Mouse (Mus musculus) heart, postnatal 4 days (tissue): Measurements from ENCODE around the gene Pigq. TPM values are rescaled to one million over a fixed set of nuclear protein-coding genes. Genes with fewer than 3 reads are reported as not detected.

ENCODE experiments used
- DNase-seq: peaks from one replicate; pipeline ENCODE4 v3.0.0; 2021
- total RNA-seq, 2 experiments: library from RNA; stranded (reverse); gene quantifications; 2 replicates each; pipeline ENCODE4 v1.2.3; 2021

The Pigq gene
- total RNA-seq, 2 experiments from 2014 or later: 86.0 to 89.4 TPM

GRCm38 (mm10) chr17:25881691-25882090, 63.0 kb downstream of the Pigq start:
- DNase-seq: no peak

DNA sequence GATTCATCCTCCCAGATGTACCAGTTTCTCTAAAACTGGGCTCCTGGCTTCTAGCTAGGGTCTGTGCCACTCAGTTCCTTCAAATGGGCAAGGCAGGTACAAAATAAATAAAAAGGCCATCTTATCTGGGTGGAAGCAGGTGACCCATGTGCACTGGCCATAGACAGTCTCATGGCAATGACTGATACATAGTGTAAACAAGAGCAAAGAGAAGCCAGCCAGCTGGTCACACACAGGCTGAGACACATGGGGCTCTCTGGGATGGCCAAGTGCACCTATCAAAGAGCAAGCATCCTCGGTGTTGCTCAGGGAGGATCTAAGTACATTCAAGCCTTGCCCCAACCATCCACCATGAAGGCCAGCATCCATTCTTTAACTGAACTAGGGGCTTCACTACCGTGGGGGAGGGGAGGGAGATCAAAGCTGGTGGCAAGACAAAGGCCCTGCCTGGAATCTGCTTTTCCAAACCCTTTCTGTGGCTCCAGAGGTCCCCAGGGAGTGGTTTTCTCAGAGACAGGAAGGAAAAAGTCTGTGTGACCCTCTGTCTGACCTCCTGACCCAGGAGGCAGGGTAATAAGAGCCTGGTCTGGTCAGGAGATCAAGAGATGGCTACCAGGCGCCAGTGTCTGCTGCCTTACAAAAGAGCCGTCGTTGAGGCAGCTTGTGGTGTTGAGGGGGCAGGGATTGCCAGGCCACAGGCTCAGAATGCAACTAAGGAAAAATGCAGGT, 63.7 kb downstream of the Pigq start:
- no peak for DNase-seq

DNA sequence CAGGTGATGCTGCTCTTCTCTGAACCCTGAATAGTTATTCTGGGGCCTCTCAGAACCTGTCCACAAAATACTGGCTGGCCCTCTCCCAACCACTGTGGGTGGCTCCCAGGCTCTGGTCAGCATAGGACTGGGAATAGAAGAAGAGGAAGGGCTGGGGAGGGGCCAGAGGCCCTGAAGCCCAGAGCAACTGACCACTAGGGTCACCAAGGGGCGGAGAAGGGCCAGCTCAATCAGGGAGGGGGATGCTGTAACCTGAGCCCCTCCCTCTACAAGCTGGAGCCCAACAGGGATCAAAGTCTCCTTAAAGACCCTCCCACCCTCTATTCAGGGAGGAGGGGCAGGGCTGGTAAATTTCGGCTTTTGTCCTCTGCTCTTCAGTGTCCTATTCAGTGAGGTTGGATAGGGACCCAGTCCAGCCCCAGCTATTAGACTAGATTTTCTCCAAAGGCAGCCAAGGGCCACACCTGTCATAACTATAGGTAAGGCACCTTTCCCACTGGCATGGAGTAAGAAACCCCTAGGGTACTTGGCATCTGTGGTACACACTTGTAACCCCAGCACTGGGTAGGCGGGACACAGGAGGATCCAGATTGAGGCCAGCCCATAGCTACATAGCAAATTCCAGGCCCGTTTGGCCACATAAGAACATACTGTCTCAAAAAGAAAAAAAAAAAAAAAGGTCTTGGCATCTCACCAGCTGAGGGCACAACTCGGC, 64.4 kb downstream of the Pigq start, which contains the start of gene Wfikkn1:
TSS of gene Wfikkn1 (minus strand) at position 663 of the 715 bp plus-strand sequence.
- DNase-seq: peak; percentile 7

DNA sequence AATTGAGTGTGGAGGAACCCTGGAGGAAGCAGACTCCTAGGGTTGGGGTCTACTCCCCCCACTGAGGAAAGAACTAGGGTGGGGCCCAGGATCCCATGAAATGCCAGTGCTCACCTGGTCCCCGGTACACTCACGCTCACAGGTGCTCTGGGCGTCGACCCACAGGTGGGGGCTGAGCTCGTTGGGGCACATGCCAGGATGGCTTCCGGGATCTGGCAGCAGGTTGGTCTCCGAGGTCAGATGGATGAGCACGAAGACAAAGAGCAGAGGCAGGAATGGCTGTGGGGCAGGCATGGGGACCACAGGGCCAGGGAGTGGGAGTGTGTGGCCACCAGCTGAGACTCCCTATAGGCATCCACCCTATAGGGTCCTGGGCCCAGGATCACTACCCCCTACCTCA, 65.0 kb downstream of the Pigq start:
- DNase-seq: no peak

DNA sequence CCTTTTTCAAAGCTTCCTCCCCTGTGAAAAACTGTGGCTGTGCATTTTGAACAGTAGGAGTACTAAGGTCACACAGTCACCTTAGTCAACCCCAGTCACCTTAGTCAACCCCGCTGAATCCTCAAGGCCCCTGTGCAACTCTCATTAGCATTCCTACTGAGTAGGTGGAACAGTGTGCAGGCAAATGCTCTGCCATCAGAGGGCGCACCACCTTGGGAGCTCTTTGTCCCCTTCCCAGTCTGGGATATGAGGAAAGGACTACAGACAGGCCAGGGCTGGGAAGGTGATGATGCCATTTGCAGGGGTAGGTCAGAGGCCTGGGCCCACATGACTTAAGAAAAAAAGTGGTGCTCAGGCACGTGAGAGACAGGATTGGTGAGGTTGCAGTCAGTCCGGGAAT, 65.5 kb downstream of the Pigq start:
- peak; percentile 33 for DNase-seq

DNA sequence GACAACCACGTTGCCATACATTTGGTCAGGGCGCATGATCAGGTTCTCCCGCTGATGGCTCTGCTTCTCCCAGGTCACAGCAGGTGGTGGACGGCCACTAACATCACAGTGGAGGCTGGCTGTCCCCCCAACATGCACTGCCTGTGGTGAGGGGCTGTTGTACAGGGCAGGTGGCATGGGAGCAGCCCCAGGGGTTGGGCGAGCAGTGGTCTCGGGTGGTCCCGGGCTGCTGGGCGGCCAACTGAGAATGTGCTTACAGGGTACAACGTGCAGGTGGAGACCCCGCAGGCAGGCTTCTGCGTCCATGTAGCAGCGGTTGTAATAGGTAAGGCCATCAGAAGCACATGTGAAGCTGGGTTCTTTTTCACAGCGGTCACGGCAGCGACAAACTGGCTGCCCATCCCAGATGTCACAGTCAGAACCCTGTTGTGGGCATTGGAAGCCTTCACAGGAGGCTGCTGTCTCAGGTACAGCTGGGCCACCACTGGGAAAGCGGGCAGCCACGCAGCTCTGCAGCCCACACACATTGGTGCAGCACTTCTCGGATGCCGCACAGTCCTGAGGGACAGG, 66.0 kb downstream of the Pigq start:
- no peak for DNase-seq

- no peak for DNase-seq
These were observed 66.8 kb downstream of the Pigq start for GRCm38 (mm10) chr17:25877741-25878610.

DNA sequence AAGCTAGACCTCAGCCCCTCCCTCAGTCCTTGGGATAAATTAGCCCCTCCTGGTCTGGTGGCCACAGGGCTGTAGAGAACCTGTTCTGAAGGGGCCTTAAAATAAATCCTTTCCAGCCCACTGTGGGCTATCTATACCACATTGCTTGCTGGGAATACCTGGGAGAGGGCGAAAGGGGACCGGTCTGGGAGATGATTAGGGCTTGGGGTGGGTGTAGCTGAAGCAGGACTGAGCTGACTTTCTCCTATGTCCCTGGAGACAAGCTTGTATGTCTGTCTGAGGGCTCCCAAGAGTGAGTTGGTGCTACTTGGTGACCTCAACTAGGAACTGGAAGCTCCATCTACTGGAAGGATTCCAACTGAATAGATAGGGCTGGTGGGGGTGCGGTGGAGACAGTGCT, 67.7 kb downstream of the Pigq start:
- DNase-seq: no peak

Other genes with a start within 250 kb of the Pigq start
- 1 to 10 TPM in 1 of 2 experiments, not detected in 1; 2.3 TPM for gene Gng13, start 227.8 kb downstream of the Pigq start, total RNA-seq
- gene Chtf18, start 217.5 kb downstream of the Pigq start, total RNA-seq: 10 to 100 TPM; 12.6 to 13.6 TPM
- gene Rpusd1, start 217.3 kb downstream of the Pigq start, total RNA-seq: 1 to 10 TPM; 5.4 to 6.6 TPM
- gene Mslnl, start 208.9 kb downstream of the Pigq start, total RNA-seq: not detected
- 10 to 100 TPM; 38.4 to 43.3 TPM for gene Msln, start 190.6 kb downstream of the Pigq start, total RNA-seq
- 10 to 100 TPM; 41.7 to 46.9 TPM for gene Narfl, start 171.2 kb downstream of the Pigq start, total RNA-seq
- 10 to 100 TPM; 27.8 to 29.4 TPM for gene Haghl, start 159.3 kb downstream of the Pigq start, total RNA-seq
- gene Ccdc78, start 158.4 kb downstream of the Pigq start, total RNA-seq: not detected
- gene Fam173a, start 152.0 kb downstream of the Pigq start, total RNA-seq: 10 to 100 TPM; 41.0 to 44.2 TPM
- gene AC134908.4, start 149.3 kb downstream of the Pigq start, total RNA-seq: 1 to 10 TPM in 1 of 2 experiments, under 1 TPM in 1; 0.86 to 1.2 TPM
- gene Metrn, start 147.8 kb downstream of the Pigq start, total RNA-seq: 10 to 100 TPM; 48.4 to 49.3 TPM
- 1 to 10 TPM in 1 of 2 experiments, under 1 TPM in 1; 0.93 to 1.2 TPM for gene Fbxl16, start 135.9 kb downstream of the Pigq start, total RNA-seq
- gene Wdr24, start 121.3 kb downstream of the Pigq start, total RNA-seq: 10 to 100 TPM in 1 of 2 experiments, 1 to 10 TPM in 1; 10.0 to 12.3 TPM
- gene Jmjd8, start 116.1 kb downstream of the Pigq start, total RNA-seq: 10 to 100 TPM; 34.7 to 37.4 TPM
- 100 to 1,000 TPM; 149 to 158 TPM for gene Stub1, start 111.5 kb downstream of the Pigq start, total RNA-seq
- gene Rhbdl1, start 107.6 kb downstream of the Pigq start, total RNA-seq: 1 to 10 TPM; 2.0 to 2.5 TPM
- gene Gm20683, start 103.2 kb downstream of the Pigq start, total RNA-seq: 1 to 10 TPM; 1.8 to 2.6 TPM
- 10 to 100 TPM; 77.1 to 78.4 TPM for gene Rhot2, start 100.1 kb downstream of the Pigq start, total RNA-seq
- 10 to 100 TPM; 14.4 to 15.1 TPM for gene Wdr90, start 83.4 kb downstream of the Pigq start, total RNA-seq
- 100 to 1,000 TPM; 195 to 217 TPM for gene Mcrip2, start 76.2 kb downstream of the Pigq start, total RNA-seq
- 10 to 100 TPM; 10.8 to 11.7 TPM for gene Mettl26, start 69.9 kb downstream of the Pigq start, total RNA-seq
- 1 to 10 TPM in 1 of 2 experiments, under 1 TPM in 1; 0.70 to 1.1 TPM for gene Wfikkn1, start 64.1 kb downstream of the Pigq start, total RNA-seq
- gene Rab40c, start 25.2 kb downstream of the Pigq start, total RNA-seq: 10 to 100 TPM; 16.1 to 16.6 TPM
- not detected for gene Nhlrc4, start within 50 bp of the Pigq start, total RNA-seq
- gene A930017K11Rik, start 7.6 kb upstream of the Pigq start, total RNA-seq: not detected
- 10 to 100 TPM; 13.0 to 16.7 TPM for gene Capn15, start 40.9 kb upstream of the Pigq start, total RNA-seq
- 10 to 100 TPM; 21.0 to 22.9 TPM for gene Rab11fip3, start 124.6 kb upstream of the Pigq start, total RNA-seq
- 10 to 100 TPM; 14.6 to 17.0 TPM for gene Decr2, start 145.4 kb upstream of the Pigq start, total RNA-seq
- 10 to 100 TPM; 10.3 to 10.8 TPM for gene Nme4, start 150.7 kb upstream of the Pigq start, total RNA-seq
- gene Tmem8, start 168.4 kb upstream of the Pigq start, total RNA-seq: 1 to 10 TPM; 1.4 to 1.7 TPM
- gene Mrpl28, start 178.6 kb upstream of the Pigq start, total RNA-seq: 10 to 100 TPM; 92.7 to 94.3 TPM
- gene Axin1, start 193.8 kb upstream of the Pigq start, total RNA-seq: 10 to 100 TPM; 28.3 to 28.4 TPM